Mouse (Mus musculus) forebrain, embryonic 11.5 days (tissue): ENCODE measurements around the gene Tnfrsf11a. TPM values are rescaled to one million over a fixed set of nuclear protein-coding genes. Genes with fewer than 3 reads are reported as not detected.

Experiments used
- ATAC-seq: fragments of 200-750 bp; cut with Nextera tagmentation; replicated peaks from 2 replicates; pipeline ENCODE4 v1.8.0; 2017; ENCODE audit warnings: moderate TSS enrichment; ENCODE audit not compliant: low FRiP score
- DNase-seq: peaks from one replicate; pipeline ENCODE4 v3.0.0-alpha.2; 2017; ENCODE audit warnings: low spot score
- H3K27ac ChIP-seq: fragments of 300-500 bp; sonication (generic); 2 replicates; pipeline ENCODE4 v1.5.1; 2014; ENCODE audit warnings: low read depth, low read length
- H3K27me3 ChIP-seq: fragments of 300-500 bp; sonication (generic); 2 replicates; pipeline ENCODE4 v1.6.1; 2014; ENCODE audit warnings: mild to moderate bottlenecking, low read length, mixed read lengths; ENCODE audit not compliant: control insufficient read depth, insufficient read depth
- H3K36me3 ChIP-seq: fragments of 300-500 bp; sonication (generic); 2 replicates; pipeline ENCODE4 v1.6.1; 2014; ENCODE audit warnings: mild to moderate bottlenecking, low read length, moderate library complexity, mixed read lengths; ENCODE audit not compliant: control insufficient read depth, insufficient read depth
- H3K4me1 ChIP-seq: fragments of 300-500 bp; sonication (generic); replicated peaks from 2 replicates; pipeline ENCODE4 v1.6.1; 2014; ENCODE audit warnings: low read length, mixed read lengths; ENCODE audit not compliant: control insufficient read depth, insufficient read depth
- H3K4me2 ChIP-seq: fragments of 300-500 bp; sonication (generic); 2 replicates; pipeline ENCODE4 v1.6.1; 2014; ENCODE audit warnings: low read depth, mild to moderate bottlenecking, low read length, moderate library complexity, mixed read lengths; ENCODE audit not compliant: severe bottlenecking
- H3K4me3 ChIP-seq: fragments of 300-500 bp; sonication (generic); 2 replicates; pipeline ENCODE4 v1.5.1; 2014; ENCODE audit warnings: low read depth, low read length
- H3K9ac ChIP-seq: fragments of 300-500 bp; sonication (generic); 2 replicates; pipeline ENCODE4 v1.6.1; 2014; ENCODE audit warnings: low read length
- H3K9me3 ChIP-seq: fragments of 300-500 bp; sonication (generic); 2 replicates; pipeline ENCODE4 v1.6.1; 2016; ENCODE audit warnings: low read length, mixed read lengths; ENCODE audit not compliant: control insufficient read depth
- WGBS: fragments of 180-500 bp; shearing (Covaris S2); extraction: QIAGEN DNeasy Blood & Tissue Kit; methylation state at CpG from one replicate; pipeline ENCODE4 v1.1.7; 2014; 5-methylcytosine and 5-hydroxymethylcytosine counted together
- polyA plus RNA-seq: library from polyadenylated mRNA; unstranded; fragments of >200 nt; fragmentation: Nextera tagmentation; extraction: Ambion mirVana; gene quantifications from 2 replicates; pipeline ENCODE4 v1.2.1, GENCODE M21; 2014

The Tnfrsf11a gene
- polyA plus RNA-seq, 1 experiment from 2014 or later: 0.09 TPM

GRCm38 (mm10) chr1:105829171-105829570, 48.7 kb downstream of the Tnfrsf11a start:
- H3K4me3 ChIP-seq: no peak overlapping the region
- no peaks in the 10 kb centered on the region for H3K27me3 ChIP-seq
- H3K4me2 ChIP-seq: no peak overlapping the region
- no peak for DNase-seq
- H3K9ac ChIP-seq: no peak overlapping the region
- no peak overlapping the region for H3K27ac ChIP-seq
- no peaks in the 10 kb centered on the region for H3K9me3 ChIP-seq
- no peaks in the 10 kb centered on the region for H3K4me1 ChIP-seq
- 69% methylated on average over 5 of the region's 5 CpGs for WGBS
- ATAC-seq: no peak
- H3K36me3 ChIP-seq: no peaks in the 10 kb centered on the region

- no peaks in the 10 kb centered on the region for H3K36me3 ChIP-seq
- no peaks in the 10 kb centered on the region for H3K27me3 ChIP-seq
- ATAC-seq (no peak), DNase-seq (no peak)
- WGBS: 79% methylated on average over 1 of the region's 1 CpGs
- H3K4me2 ChIP-seq: no peak overlapping the region
- no peaks in the 10 kb centered on the region for H3K4me1 ChIP-seq
- no peak overlapping the region for H3K9ac ChIP-seq
- H3K9me3 ChIP-seq: no peaks in the 10 kb centered on the region
- H3K27ac ChIP-seq: no peak overlapping the region
- no peak overlapping the region for H3K4me3 ChIP-seq
Observed at GRCm38 (mm10) chr1:105832784-105833183, 52.3 kb downstream of the Tnfrsf11a start.

GRCm38 (mm10) chr1:105842950-105843349, 62.4 kb downstream of the Tnfrsf11a start:
- no peak overlapping the region for H3K27ac ChIP-seq
- peaks cover 3% of the 10 kb centered on the region; the same call in 1 of the 2 replicates for H3K4me1 ChIP-seq
- ATAC-seq (peak; percentile 34), DNase-seq (no peak)
- no peak overlapping the region for H3K9ac ChIP-seq
- H3K27me3 ChIP-seq: peaks cover 5% of the 10 kb centered on the region; the same call in 1 of the 2 replicates
- H3K4me2 ChIP-seq: peak overlapping the region; percentile 56
- no peaks in the 10 kb centered on the region for H3K36me3 ChIP-seq
- H3K9me3 ChIP-seq: no peaks in the 10 kb centered on the region
- H3K4me3 ChIP-seq: peak overlapping the region; percentile 17; the same call in 1 of the 2 replicates
- WGBS: 14% methylated on average over 10 of the region's 10 CpGs

GRCm38 (mm10) chr1:105843386-105843785, 62.9 kb downstream of the Tnfrsf11a start:
- Histone ChIP-seq H3K4me3 (peak overlapping the region; percentile 17; the same call in 1 of the 2 replicates), H3K36me3 (no peaks in the 10 kb centered on the region), H3K27me3 (peaks cover 5% of the 10 kb centered on the region; the same call in 1 of the 2 replicates), H3K9ac (0 out of 2 replicates have a peak overlapping the region, but pooled peaks have one; percentile 0), H3K9me3 (no peaks in the 10 kb centered on the region), H3K27ac (no peak overlapping the region), H3K4me1 (peaks cover 3% of the 10 kb centered on the region; the same call in 1 of the 2 replicates), H3K4me2 (peak overlapping the region; percentile 56)
- DNase-seq: peak; percentile 52
- ATAC-seq: peak; percentile 44
- WGBS: under 1% methylated on average over 12 of the region's 12 CpGs

- Histone ChIP-seq H3K27ac (no peak overlapping the region), H3K36me3 (no peaks in the 10 kb centered on the region), H3K4me2 (peak overlapping the region; percentile 56; the same call in 1 of the 2 replicates), H3K9me3 (no peaks in the 10 kb centered on the region), H3K4me1 (peaks cover 3% of the 10 kb centered on the region; the same call in 1 of the 2 replicates), H3K27me3 (peaks cover 5% of the 10 kb centered on the region; the same call in 1 of the 2 replicates), H3K9ac (no peak overlapping the region), H3K4me3 (no peak overlapping the region; the same call in 1 of the 2 replicates)
- DNase-seq: no peak
- WGBS: 0% methylated on average over 2 of the region's 2 CpGs
- peak; percentile 63 for ATAC-seq
Observed at GRCm38 (mm10) chr1:105843856-105844255, 63.3 kb downstream of the Tnfrsf11a start.

GRCm38 (mm10) chr1:105844341-105845006, 64.0 kb downstream of the Tnfrsf11a start:
- H3K4me1 ChIP-seq: peaks cover 3% of the 10 kb centered on the region; the same call in 1 of the 2 replicates
- no peaks in the 10 kb centered on the region for H3K36me3 ChIP-seq
- peak; percentile 60 for DNase-seq
- H3K27me3 ChIP-seq: peaks cover 5% of the 10 kb centered on the region; the same call in 1 of the 2 replicates
- peak overlapping the region; percentile 44 for H3K9ac ChIP-seq
- no peak overlapping the region for H3K27ac ChIP-seq
- H3K4me3 ChIP-seq: peak overlapping the region; percentile 21
- 5% methylated on average over 28 of the region's 28 CpGs for WGBS
- no peaks in the 10 kb centered on the region for H3K9me3 ChIP-seq
- H3K4me2 ChIP-seq: peak overlapping the region; percentile 56
- ATAC-seq: peak; percentile 69

GRCm38 (mm10) chr1:105846431-105846830, 65.9 kb downstream of the Tnfrsf11a start:
- ATAC-seq (no peak), DNase-seq (no peak)
- Histone ChIP-seq H3K9ac (no peak overlapping the region), H3K27me3 (peaks cover 5% of the 10 kb centered on the region; the same call in 1 of the 2 replicates), H3K4me3 (no peak overlapping the region), H3K27ac (no peak overlapping the region), H3K36me3 (no peaks in the 10 kb centered on the region), H3K4me1 (peaks cover 3% of the 10 kb centered on the region; the same call in 1 of the 2 replicates), H3K4me2 (no peak overlapping the region), H3K9me3 (no peaks in the 10 kb centered on the region)
- WGBS: 83% methylated on average over 2 of the region's 2 CpGs

GRCm38 (mm10) chr1:105848806-105849205, 68.3 kb downstream of the Tnfrsf11a start:
- H3K4me3 ChIP-seq: no peak overlapping the region
- H3K9me3 ChIP-seq: no peaks in the 10 kb centered on the region
- peaks cover 3% of the 10 kb centered on the region; the same call in 1 of the 2 replicates for H3K4me1 ChIP-seq
- H3K36me3 ChIP-seq: no peaks in the 10 kb centered on the region
- WGBS: 90% methylated on average over 8 of the region's 8 CpGs
- ATAC-seq (no peak), DNase-seq (no peak)
- no peak overlapping the region for H3K4me2 ChIP-seq
- peaks cover 5% of the 10 kb centered on the region; the same call in 1 of the 2 replicates for H3K27me3 ChIP-seq
- no peak overlapping the region for H3K9ac ChIP-seq
- H3K27ac ChIP-seq: no peak overlapping the region
